Mouse (Mus musculus): ENCODE measurements around the gene Zfr. TPM values are rescaled to one million over a fixed set of nuclear protein-coding genes. Genes with fewer than 3 reads are reported as not detected.
"Not testable (repeated sequence)": the region's sequence is repeated elsewhere in the genome, so short reads cannot be mapped to it uniquely, and the experiment has no call there.

Zfr gene
- polyA plus RNA-seq, 1 experiment from 2014 or later, result 228 TPM

DNA sequence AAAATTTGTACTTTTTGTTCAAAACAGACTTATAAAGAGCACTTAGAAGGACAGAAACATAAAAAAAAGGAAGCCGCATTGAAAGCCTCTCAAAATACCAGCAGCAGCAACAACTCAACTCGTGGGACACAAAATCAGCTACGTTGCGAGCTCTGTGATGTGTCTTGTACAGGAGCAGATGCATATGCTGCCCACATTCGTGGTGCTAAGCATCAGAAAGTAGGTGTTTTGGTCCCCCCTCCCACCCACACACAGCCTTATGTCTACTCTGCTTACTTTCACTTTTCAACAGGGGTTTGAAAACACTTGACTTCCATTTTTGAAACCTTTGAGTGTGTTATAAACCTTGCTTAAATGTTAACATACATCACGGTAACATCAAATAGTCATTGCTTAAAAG, 31.9 kb downstream of the Zfr start:
- no peak for DNase-seq (ENCODE audit: low spot score)
- no peaks in the 10 kb centered on the region for H3K9me3 ChIP-seq (ENCODE audit: control insufficient read depth, low read length)

DNA sequence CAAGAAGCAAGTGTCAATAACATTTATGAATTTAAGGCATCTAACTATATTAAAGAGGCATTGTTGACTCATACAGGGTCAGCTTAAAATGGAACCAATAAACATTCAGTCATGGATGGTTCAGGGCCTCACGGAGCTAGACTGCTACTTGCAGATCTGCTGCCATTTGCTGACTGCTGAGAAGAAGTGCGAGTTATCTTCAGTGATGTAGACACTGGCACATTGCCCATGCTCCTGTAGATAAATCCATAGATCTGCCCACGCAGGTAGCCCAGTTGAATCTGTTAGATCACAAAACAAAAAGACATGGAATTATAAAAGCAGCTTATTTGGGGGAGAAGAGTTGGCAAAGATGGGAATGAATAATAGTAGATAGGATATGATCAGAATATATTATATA, 36.1 kb downstream of the Zfr start:
- no peak overlapping the region for H3K4me2 ChIP-seq (replicated peaks)
- peaks cover 89% of the 10 kb centered on the region for H3K36me3 ChIP-seq (replicated peaks; ENCODE audit: control insufficient read depth, insufficient read depth)
- H3K27ac ChIP-seq, result no peak overlapping the region
- WGBS, result 93% methylated on average over 3 of the region's 3 CpGs
- no peaks in the 10 kb centered on the region for H3K9me3 ChIP-seq (ENCODE audit: control insufficient read depth, low read length)
- DNase-seq (ENCODE audit: low spot score) (no peak), ATAC-seq (ENCODE audit: low FRiP score) (no peak)
- no peak overlapping the region for H3K4me3 ChIP-seq (replicated peaks; ENCODE audit: low read length)
- no peak overlapping the region for H3K9ac ChIP-seq
- no peaks in the 10 kb centered on the region for H3K4me1 ChIP-seq (replicated peaks; ENCODE audit: control insufficient read depth, insufficient read depth, low read length)
- H3K27me3 ChIP-seq (ENCODE audit: control insufficient read depth, insufficient read depth, low read length), result no peaks in the 10 kb centered on the region

More for the DNA sequence above, 31.9 kb downstream of the Zfr start:
- Histone ChIP-seq H3K9ac (no peak overlapping the region), H3K27ac (no peak overlapping the region), H3K36me3 (replicated peaks; ENCODE audit: control insufficient read depth, insufficient read depth) (peaks cover 77% of the 10 kb centered on the region), H3K4me1 (replicated peaks; ENCODE audit: control insufficient read depth, insufficient read depth, low read length) (no peaks in the 10 kb centered on the region), H3K4me3 (replicated peaks; ENCODE audit: low read length) (no peak overlapping the region), H3K27me3 (ENCODE audit: control insufficient read depth, insufficient read depth, low read length) (no peaks in the 10 kb centered on the region), H3K4me2 (replicated peaks) (no peak overlapping the region)
- 93% methylated on average over 6 of the region's 6 CpGs for WGBS
- ATAC-seq (ENCODE audit: low FRiP score), result no peak

DNA sequence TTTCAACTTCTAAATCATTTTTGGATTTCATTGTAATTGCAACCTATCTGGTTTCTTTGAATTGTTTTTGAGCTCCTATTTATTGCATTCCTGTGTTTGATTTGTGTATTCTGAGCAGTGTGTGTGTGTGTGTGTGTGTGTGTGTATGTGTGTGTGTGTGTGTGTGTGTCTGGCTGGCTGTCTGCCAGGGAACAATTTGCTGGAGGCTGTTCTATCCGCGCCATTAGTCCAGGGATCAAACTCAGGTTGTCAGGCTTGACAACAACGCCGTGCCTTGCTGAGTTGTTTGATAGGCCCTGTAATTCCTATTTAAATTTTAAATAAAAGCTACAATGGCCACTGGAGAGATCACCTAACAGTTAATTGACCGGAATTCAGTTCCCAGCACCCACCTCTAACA, 60.5 kb downstream of the Zfr start:
- no peak overlapping the region for H3K4me3 ChIP-seq (replicated peaks; ENCODE audit: low read length)
- DNase-seq (ENCODE audit: low spot score), result no peak
- WGBS, result 61% methylated on average over 5 of the region's 5 CpGs
- no peaks in the 10 kb centered on the region for H3K9me3 ChIP-seq (ENCODE audit: control insufficient read depth, low read length)
- no peak for ATAC-seq (ENCODE audit: low FRiP score)
- peaks cover 73% of the 10 kb centered on the region for H3K36me3 ChIP-seq (replicated peaks; ENCODE audit: control insufficient read depth, insufficient read depth)
- H3K4me1 ChIP-seq (replicated peaks; ENCODE audit: control insufficient read depth, insufficient read depth, low read length), result no peaks in the 10 kb centered on the region
- no peaks in the 10 kb centered on the region for H3K27me3 ChIP-seq (ENCODE audit: control insufficient read depth, insufficient read depth, low read length)
- H3K9ac ChIP-seq, result no peak overlapping the region
- H3K4me2 ChIP-seq (replicated peaks), result no peak overlapping the region
- H3K27ac ChIP-seq, result no peak overlapping the region

DNA sequence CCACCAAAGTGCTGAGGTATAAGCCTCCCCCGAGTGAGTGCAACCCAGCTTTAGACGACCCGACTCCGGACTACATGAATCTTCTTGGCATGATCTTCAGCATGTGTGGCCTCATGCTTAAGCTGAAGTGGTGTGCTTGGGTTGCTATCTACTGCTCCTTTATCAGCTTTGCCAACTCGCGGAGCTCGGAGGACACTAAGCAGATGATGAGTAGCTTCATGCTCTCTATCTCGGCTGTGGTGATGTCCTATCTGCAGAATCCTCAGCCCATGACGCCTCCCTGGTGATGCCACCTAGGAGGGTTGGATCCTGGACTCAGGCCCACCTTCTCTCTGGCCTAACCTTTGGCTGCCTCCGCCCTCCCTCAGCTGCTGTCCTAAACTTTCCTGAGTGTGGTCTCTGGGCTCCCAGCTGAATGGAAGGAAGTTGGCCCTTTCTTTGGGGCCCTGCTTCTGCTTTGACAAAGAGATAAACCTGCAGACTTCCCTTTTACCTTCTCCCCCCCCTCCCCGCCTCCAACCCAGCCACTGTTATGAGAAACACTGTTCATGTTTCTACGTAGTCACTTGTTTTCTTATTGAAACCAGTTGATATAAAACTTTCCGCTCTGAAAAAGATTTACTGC, 63.7 kb downstream of the Zfr start:
- not testable (repeated sequence) for H3K27me3 ChIP-seq (ENCODE audit: control insufficient read depth, insufficient read depth, low read length); H3K4me2 ChIP-seq (replicated peaks); H3K27ac ChIP-seq; H3K4me3 ChIP-seq (replicated peaks; ENCODE audit: low read length); ATAC-seq (ENCODE audit: low FRiP score); H3K4me1 ChIP-seq (replicated peaks; ENCODE audit: control insufficient read depth, insufficient read depth, low read length); H3K9me3 ChIP-seq (ENCODE audit: control insufficient read depth, low read length); H3K9ac ChIP-seq; DNase-seq (ENCODE audit: low spot score)
- WGBS, result 94% methylated on average over 13 of the region's 13 CpGs
- H3K36me3 ChIP-seq (replicated peaks; ENCODE audit: control insufficient read depth, insufficient read depth), result peaks cover 65% of the 10 kb centered on the region

DNA sequence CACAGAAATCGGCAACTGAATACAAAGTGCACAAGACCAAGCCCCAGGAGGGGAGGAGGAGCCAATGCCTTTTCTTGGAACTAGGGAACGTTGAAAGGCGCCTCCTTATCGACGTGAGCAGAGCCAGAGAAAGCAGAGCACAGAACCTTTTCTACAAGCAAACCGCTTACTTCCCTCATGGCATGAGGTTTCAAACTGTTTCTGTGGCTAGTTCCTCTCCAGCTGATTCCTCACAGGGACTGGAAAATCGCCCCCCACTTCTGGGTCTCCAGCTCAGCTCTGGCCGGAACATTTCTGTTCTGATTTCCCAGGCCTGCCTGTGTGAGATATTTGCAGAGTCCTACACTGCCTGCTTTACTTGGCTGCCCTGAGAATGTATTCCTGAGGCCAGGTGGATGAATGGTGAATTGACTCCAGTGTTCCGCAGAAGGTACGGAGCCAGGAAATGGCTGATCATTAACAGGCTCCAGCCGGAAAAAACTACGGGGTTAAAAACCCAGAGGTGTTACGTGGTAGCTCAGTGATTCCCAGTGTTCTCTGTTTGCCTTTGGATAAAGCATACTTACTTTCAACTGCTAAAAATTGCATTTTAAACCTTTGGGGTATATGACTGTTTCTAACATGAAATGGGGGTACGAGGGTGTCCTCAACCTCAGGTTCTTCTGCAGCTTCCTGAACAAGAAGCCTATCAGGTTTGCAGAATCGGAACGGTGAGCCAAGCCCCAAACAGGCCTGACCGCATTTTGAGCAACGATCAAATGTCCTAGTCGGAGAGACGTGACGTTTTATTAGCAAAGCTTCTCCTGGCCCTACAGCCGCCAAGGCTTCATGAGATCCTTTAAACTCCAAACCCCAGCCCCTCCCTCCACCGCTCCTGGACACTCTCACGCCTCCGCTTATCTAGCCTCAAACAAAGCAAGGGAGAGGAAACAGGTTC, 76.5 kb downstream of the Zfr start:
- Histone ChIP-seq H3K9me3 (ENCODE audit: control insufficient read depth, low read length) (no peaks in the 10 kb centered on the region), H3K27ac (no peak overlapping the region), H3K4me1 (replicated peaks; ENCODE audit: control insufficient read depth, insufficient read depth, low read length) (0 out of 2 replicates have a peak, but pooled peaks cover 3% of the 10 kb centered on the region), H3K27me3 (ENCODE audit: control insufficient read depth, insufficient read depth, low read length) (no peaks in the 10 kb centered on the region), H3K4me2 (replicated peaks) (no peak overlapping the region), H3K9ac (no peak overlapping the region), H3K36me3 (replicated peaks; ENCODE audit: control insufficient read depth, insufficient read depth) (peaks cover 18% of the 10 kb centered on the region), H3K4me3 (replicated peaks; ENCODE audit: low read length) (no peak overlapping the region)
- WGBS, result 74% methylated on average over 25 of the region's 25 CpGs
- no peak for ATAC-seq (ENCODE audit: low FRiP score)
- DNase-seq (ENCODE audit: low spot score), result no peak

DNA sequence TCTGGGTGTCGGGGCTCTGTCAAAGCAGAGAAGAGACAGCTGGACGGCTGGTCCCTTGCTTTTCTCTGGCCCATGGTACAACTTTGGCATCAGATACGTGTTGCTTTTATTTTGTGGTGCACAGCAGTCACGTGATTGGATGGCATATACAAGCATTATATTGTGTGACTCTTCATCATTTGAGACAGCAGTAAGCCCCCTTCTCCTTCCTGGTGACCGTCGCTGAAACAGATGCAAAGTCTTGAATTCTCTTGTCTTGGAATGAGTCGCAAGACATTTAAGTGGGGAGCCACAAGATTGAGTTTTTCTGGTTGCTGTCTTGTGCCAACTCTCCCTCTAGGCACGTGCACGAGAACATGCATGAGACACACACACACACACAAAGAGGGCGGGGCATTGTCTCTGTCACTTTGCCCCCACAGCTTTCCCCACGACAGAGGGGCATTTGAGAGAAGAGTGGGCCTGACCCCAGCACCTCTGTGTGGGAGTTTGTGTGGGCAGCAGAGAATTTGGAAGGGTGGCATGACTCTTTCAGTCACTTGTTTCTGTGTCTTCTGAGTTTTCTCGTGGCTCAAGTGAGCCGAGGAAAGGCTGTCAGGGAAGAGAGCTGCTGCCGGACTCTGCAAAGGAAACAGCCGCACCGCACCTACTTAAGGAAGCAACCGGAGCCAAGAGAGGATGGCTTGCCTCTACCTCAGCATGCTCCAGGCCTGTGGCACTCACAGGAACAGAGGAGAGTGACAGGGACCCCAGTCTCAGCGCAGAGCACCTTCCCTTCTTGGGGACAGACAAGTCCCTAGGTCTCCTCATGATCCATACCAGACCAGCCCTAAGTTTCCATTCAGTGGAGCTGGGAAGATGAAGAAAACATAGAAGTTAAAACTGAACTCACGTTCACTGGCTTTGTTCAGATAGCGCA, 77.4 kb downstream of the Zfr start:
- DNase-seq (ENCODE audit: low spot score), result no peak
- Histone ChIP-seq H3K36me3 (replicated peaks; ENCODE audit: control insufficient read depth, insufficient read depth) (peaks cover 16% of the 10 kb centered on the region), H3K9ac (no peak overlapping the region), H3K9me3 (ENCODE audit: control insufficient read depth, low read length) (no peaks in the 10 kb centered on the region), H3K27ac (no peak overlapping the region), H3K4me1 (replicated peaks; ENCODE audit: control insufficient read depth, insufficient read depth, low read length) (0 out of 2 replicates have a peak, but pooled peaks cover 3% of the 10 kb centered on the region), H3K4me3 (replicated peaks; ENCODE audit: low read length) (no peak overlapping the region), H3K27me3 (ENCODE audit: control insufficient read depth, insufficient read depth, low read length) (no peaks in the 10 kb centered on the region), H3K4me2 (replicated peaks) (no peak overlapping the region)
- ATAC-seq (ENCODE audit: low FRiP score), result no peak
- WGBS, result 83% methylated on average over 20 of the region's 20 CpGs

DNA sequence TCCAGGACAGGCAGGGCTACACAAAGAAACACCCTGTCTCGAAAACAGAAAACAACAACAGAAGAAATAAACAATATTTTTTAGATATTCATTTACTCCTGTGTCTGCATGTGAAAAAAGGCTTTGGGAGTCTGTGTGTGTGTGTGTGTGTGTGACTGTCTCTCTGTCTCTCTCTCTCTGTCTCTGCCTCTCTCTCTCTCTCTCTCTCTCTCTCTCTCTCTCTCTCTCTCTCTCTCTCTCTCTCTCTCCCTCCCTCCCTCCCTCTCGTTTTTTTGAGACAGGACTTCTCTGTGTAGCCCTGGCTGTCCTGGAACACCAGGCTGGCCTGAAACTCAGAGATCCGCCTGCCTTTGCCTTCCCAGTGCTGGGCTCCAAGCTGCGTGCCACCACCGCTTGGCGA, 78.3 kb downstream of the Zfr start:
- WGBS, result 71% methylated on average over 6 of the region's 6 CpGs
- no peak for ATAC-seq (ENCODE audit: low FRiP score)
- H3K9me3 ChIP-seq (ENCODE audit: control insufficient read depth, low read length), result no peaks in the 10 kb centered on the region

DNA sequence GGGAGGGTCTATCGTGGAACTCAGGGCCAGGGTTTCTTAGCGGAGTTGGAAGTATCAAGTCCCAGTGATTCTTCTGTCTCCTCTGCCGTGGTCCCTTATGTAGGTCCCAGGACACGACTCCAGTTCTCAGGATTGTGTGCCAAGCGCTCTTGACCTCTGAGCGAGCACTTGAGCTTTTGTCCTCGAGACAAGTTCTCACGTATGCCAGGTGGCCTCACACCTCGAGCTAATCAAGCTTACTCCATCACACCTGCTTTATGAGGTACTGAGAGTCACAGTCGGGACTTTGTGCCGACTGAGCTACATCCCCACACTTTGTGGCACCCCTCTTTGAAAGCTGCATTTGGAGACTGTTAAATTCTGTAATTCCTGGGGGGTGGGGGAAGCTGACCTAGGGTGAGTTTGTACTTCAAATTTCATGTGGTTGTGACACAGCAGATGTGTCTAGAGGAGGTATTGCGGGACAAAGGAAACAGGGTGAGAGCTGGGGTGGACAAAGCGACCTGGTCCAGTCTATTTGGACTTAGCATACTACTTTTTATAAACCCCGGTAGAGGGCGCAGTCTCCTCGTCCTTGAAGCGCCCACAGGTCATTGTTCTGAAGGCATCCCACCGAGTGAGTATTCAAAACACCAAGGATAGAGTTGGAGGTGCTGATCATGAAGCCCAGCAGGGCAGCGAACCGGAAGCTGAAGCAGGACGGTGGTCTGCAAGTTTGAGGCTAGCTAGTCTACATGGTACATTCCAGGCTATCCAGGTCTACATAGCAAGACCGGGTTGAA, 79.0 kb downstream of the Zfr start:
- no peak overlapping the region for H3K4me3 ChIP-seq (replicated peaks; ENCODE audit: low read length)

More for the DNA sequence above, 78.3 kb downstream of the Zfr start:
- Histone ChIP-seq H3K4me3 (replicated peaks; ENCODE audit: low read length) (no peak overlapping the region), H3K27me3 (ENCODE audit: control insufficient read depth, insufficient read depth, low read length) (no peaks in the 10 kb centered on the region), H3K36me3 (replicated peaks; ENCODE audit: control insufficient read depth, insufficient read depth) (0 out of 2 replicates have a peak, but pooled peaks cover 11% of the 10 kb centered on the region), H3K4me2 (replicated peaks) (no peak overlapping the region), H3K4me1 (replicated peaks; ENCODE audit: control insufficient read depth, insufficient read depth, low read length) (0 out of 2 replicates have a peak, but pooled peaks cover 3% of the 10 kb centered on the region), H3K27ac (no peak overlapping the region), H3K9ac (no peak overlapping the region)
- no peak for DNase-seq (ENCODE audit: low spot score)

More for the DNA sequence above, 79.0 kb downstream of the Zfr start:
- H3K4me1 ChIP-seq (replicated peaks; ENCODE audit: control insufficient read depth, insufficient read depth, low read length), result 0 out of 2 replicates have a peak, but pooled peaks cover 3% of the 10 kb centered on the region
- H3K4me2 ChIP-seq (replicated peaks), result no peak overlapping the region
- 0 out of 2 replicates have a peak, but pooled peaks cover 6% of the 10 kb centered on the region for H3K36me3 ChIP-seq (replicated peaks; ENCODE audit: control insufficient read depth, insufficient read depth)
- no peaks in the 10 kb centered on the region for H3K9me3 ChIP-seq (ENCODE audit: control insufficient read depth, low read length)
- 41% methylated on average over 22 of the region's 22 CpGs for WGBS
- ATAC-seq (ENCODE audit: low FRiP score) (peak; percentile 67; the same call in 1 of the 2 replicates), DNase-seq (ENCODE audit: low spot score) (peak; percentile 67)
- no peak overlapping the region for H3K9ac ChIP-seq
- no peak overlapping the region for H3K27ac ChIP-seq
- H3K27me3 ChIP-seq (ENCODE audit: control insufficient read depth, insufficient read depth, low read length), result no peaks in the 10 kb centered on the region

Measured in hindbrain, embryonic 14.5 days (tissue).